Comparison of ENCODE assay signal across 9 mouse cellular contexts in genomic region chr10:42584436-42584983, GRCm38 (mm10). TPM values are rescaled to one million over a fixed set of nuclear protein-coding genes. Genes with fewer than 3 reads are reported as not detected.
DNase-seq lines count a peak whose midpoint lies in the region; ATAC-seq lines count a peak whose summit lies in the region.
"Had no signal": no experiment of that assay in that cellular context is flagged by ENCODE, and none has a peak within 500 bp of the region (broad histone marks: within the 10 kb centered on the region; RNA-seq: fewer than 3 reads in every experiment).

No protein-coding gene starts in this region.

- H3K9ac ChIP-seq in lung, embryonic 16.5 days (ENCODE audit: low read length), result no peak overlapping the region
- no peak overlapping the region; the same call in 1 of the 2 replicates for H3K9ac ChIP-seq in embryonic facial prominence, embryonic 15.5 days
- H3K9ac ChIP-seq in intestine, embryonic 16.5 days (ENCODE audit: low read depth, low read length), result no peak overlapping the region
- H3K9ac ChIP-seq in stomach, embryonic 15.5 days, result no peak overlapping the region

- DNase-seq in lung, postnatal 25 days (ENCODE audit: low spot score), result no peak
- DNase-seq in urinary bladder, postnatal 10 days (ENCODE audit: low spot score), result no peak
- no peak for DNase-seq in ovary, adult 18-20 months (ENCODE audit: low spot score)
- DNase-seq: kidney, postnatal 14 days; thymus, adult 18-20 months had no signal

- no peaks in the 10 kb centered on the region; the same call in 1 of the 2 replicates for H3K9me3 ChIP-seq in lung, embryonic 16.5 days (ENCODE audit: control insufficient read depth, low read length)
- H3K9me3 ChIP-seq in embryonic facial prominence, embryonic 15.5 days (replicated peaks), result no peaks in the 10 kb centered on the region
- no peaks in the 10 kb centered on the region for H3K9me3 ChIP-seq in intestine, embryonic 16.5 days (ENCODE audit: control insufficient read depth, low read length)
- no peaks in the 10 kb centered on the region for H3K9me3 ChIP-seq in stomach, embryonic 15.5 days

- H3K4me2 ChIP-seq in lung, embryonic 16.5 days (ENCODE audit: low read depth, low read length), result no peak overlapping the region
- H3K4me2 ChIP-seq in embryonic facial prominence, embryonic 15.5 days (replicated peaks), result peak overlapping the region; percentile 46
- H3K4me2 ChIP-seq in intestine, embryonic 16.5 days (ENCODE audit: low read depth, low read length), result peak overlapping the region; percentile 7; the same call in 1 of the 2 replicates
- H3K4me2 ChIP-seq in stomach, embryonic 15.5 days, result 0 out of 2 replicates have a peak overlapping the region, but pooled peaks have one; percentile 16

- H3K4me3 ChIP-seq in lung, embryonic 16.5 days (ENCODE audit: low read length), result peak overlapping the region; percentile 30; the same call in 1 of the 2 replicates
- H3K4me3 ChIP-seq in embryonic facial prominence, embryonic 15.5 days (replicated peaks), result peak overlapping the region; percentile 29
- no peak overlapping the region for H3K4me3 ChIP-seq in intestine, embryonic 16.5 days (ENCODE audit: low read length)
- peak overlapping the region; percentile 12; the same call in 1 of the 2 replicates for H3K4me3 ChIP-seq in stomach, embryonic 15.5 days (replicated peaks)

- peaks cover 13% of the 10 kb centered on the region for H3K4me1 ChIP-seq in lung, embryonic 16.5 days (replicated peaks; ENCODE audit: control insufficient read depth, insufficient read depth, low read length)
- peaks cover 39% of the 10 kb centered on the region for H3K4me1 ChIP-seq in embryonic facial prominence, embryonic 15.5 days
- H3K4me1 ChIP-seq in intestine, embryonic 16.5 days (ENCODE audit: control insufficient read depth, insufficient read depth, low read length), result peaks cover 6% of the 10 kb centered on the region
- H3K4me1 ChIP-seq in stomach, embryonic 15.5 days, result peaks cover 13% of the 10 kb centered on the region; the same call in 1 of the 2 replicates

- H3K27ac ChIP-seq in lung, embryonic 16.5 days (ENCODE audit: low read length), result no peak overlapping the region
- no peak overlapping the region for H3K27ac ChIP-seq in embryonic facial prominence, embryonic 15.5 days (replicated peaks)
- no peak overlapping the region for H3K27ac ChIP-seq in intestine, embryonic 16.5 days (ENCODE audit: low read length)
- no peak overlapping the region for H3K27ac ChIP-seq in stomach, embryonic 15.5 days

- ATAC-seq in lung, embryonic 16.5 days (ENCODE audit: low read depth), result no peak
- no peak for ATAC-seq in embryonic facial prominence, embryonic 15.5 days (ENCODE audit: insufficient number of reproducible peaks, low FRiP score, low TSS enrichment, low read depth)
- ATAC-seq in intestine, embryonic 16.5 days, result no peak
- ATAC-seq in stomach, embryonic 15.5 days (ENCODE audit: insufficient read depth, low FRiP score, low read depth), result no peak

- H3K27me3 ChIP-seq in lung, embryonic 16.5 days (ENCODE audit: control insufficient read depth, insufficient read depth, low read depth, low read length), result peaks cover 93% of the 10 kb centered on the region
- H3K27me3 ChIP-seq in embryonic facial prominence, embryonic 15.5 days, result peaks cover 96% of the 10 kb centered on the region
- peaks cover 91% of the 10 kb centered on the region for H3K27me3 ChIP-seq in intestine, embryonic 16.5 days (replicated peaks; ENCODE audit: control insufficient read depth, insufficient read depth, low read length)
- H3K27me3 ChIP-seq in stomach, embryonic 15.5 days (replicated peaks), result peaks cover 95% of the 10 kb centered on the region

- WGBS in lung, embryonic 16.5 days, result under 1% methylated on average over 37 of the region's 37 CpGs
- WGBS in embryonic facial prominence, embryonic 15.5 days, result 2% methylated on average over 37 of the region's 37 CpGs
- WGBS in intestine, embryonic 16.5 days, result 2% methylated on average over 37 of the region's 37 CpGs
- under 1% methylated on average over 37 of the region's 37 CpGs for WGBS in stomach, embryonic 15.5 days

- H3K36me3 ChIP-seq in lung, embryonic 16.5 days (ENCODE audit: control insufficient read depth, insufficient read depth, low read length), result no peaks in the 10 kb centered on the region
- no peaks in the 10 kb centered on the region for H3K36me3 ChIP-seq in embryonic facial prominence, embryonic 15.5 days
- H3K36me3 ChIP-seq in intestine, embryonic 16.5 days (ENCODE audit: control insufficient read depth, insufficient read depth, low read length), result no peaks in the 10 kb centered on the region
- H3K36me3 ChIP-seq in stomach, embryonic 15.5 days, result no peaks in the 10 kb centered on the region

RNA-seq across cellular contexts. Expression of gene Ostm1, which starts 0.9 kb away (rescaled TPM):
- polyA plus RNA-seq in lung, embryonic 16.5 days (2015; fragmentation: Nextera tagmentation; extraction: Ambion mirVana), result 13.3 and 14.7 TPM in 2 replicates
- polyA plus RNA-seq in embryonic facial prominence, embryonic 15.5 days (2015; fragmentation: Nextera tagmentation; extraction: Ambion mirVana), result 12.9 and 14.9 TPM in 2 replicates
- 17.0 and 19.4 TPM in 2 replicates for polyA plus RNA-seq in intestine, embryonic 16.5 days (2015; fragmentation: Nextera tagmentation; extraction: Ambion mirVana)
- polyA plus RNA-seq in stomach, embryonic 15.5 days (2015; fragmentation: Nextera tagmentation; extraction: Ambion mirVana), result 13.0 and 13.2 TPM in 2 replicates

RNA-seq across cellular contexts. Expression of gene Nr2e1, which starts 1.1 kb away (rescaled TPM):
- not detected in 2 replicates for polyA plus RNA-seq in lung, embryonic 16.5 days (2015; fragmentation: Nextera tagmentation; extraction: Ambion mirVana)
- 1.7 and 1.8 TPM in 2 replicates for polyA plus RNA-seq in embryonic facial prominence, embryonic 15.5 days (2015; fragmentation: Nextera tagmentation; extraction: Ambion mirVana)
- polyA plus RNA-seq in intestine, embryonic 16.5 days (2015; fragmentation: Nextera tagmentation; extraction: Ambion mirVana), result not detected in 2 replicates
- polyA plus RNA-seq in stomach, embryonic 15.5 days (2015; fragmentation: Nextera tagmentation; extraction: Ambion mirVana), result 0.14 TPM in 1 of 2 replicates, not detected in the other
